50 mouse cellular contexts compared by ENCODE assay signal in the genomic region with DNA sequence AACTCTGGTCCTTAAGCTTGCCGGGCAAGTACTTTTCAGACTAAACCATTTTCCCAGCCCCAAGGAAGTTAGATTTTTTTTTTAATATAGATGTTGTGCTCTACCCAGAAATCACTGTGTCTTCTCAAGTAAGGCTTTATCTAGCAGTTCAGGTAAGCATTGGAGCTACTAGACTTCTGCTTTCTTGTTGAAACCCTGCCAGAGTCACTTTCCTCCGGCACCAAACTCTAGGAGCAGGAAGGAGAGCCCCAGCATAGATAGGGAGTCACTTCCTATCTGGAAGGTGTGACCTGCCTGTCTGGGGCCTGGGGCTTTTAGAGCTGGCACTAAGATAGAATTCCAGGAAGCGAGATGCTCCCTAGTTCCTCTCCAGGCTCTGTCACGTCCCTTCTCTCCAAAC. TPM values are rescaled to one million over a fixed set of nuclear protein-coding genes. Genes with fewer than 3 reads are reported as not detected.
"Had no signal": no experiment of that assay in that cellular context is flagged by ENCODE, and none has a peak within 500 bp of the region (broad histone marks: within the 10 kb centered on the region; RNA-seq: fewer than 3 reads in every experiment).

No protein-coding gene starts in this region.

- ATAC-seq: hindbrain, embryonic 16.5 days; hindbrain, postnatal 0 days; inflammation-experienced regulatory T-cells, adult 6 months; intestine, embryonic 15.5 days; intestine, embryonic 16.5 days; intestine, postnatal 0 days had no signal

- H3K27me3 ChIP-seq: heart, embryonic 15.5 days; hindbrain, embryonic 12.5 days; hindbrain, embryonic 15.5 days had no signal

- H3K9me3 ChIP-seq: heart, embryonic 10.5 days; heart, embryonic 12.5 days; heart, embryonic 13.5 days; heart, embryonic 15.5 days; hindbrain, embryonic 10.5 days; hindbrain, embryonic 12.5 days; hindbrain, embryonic 13.5 days; hindbrain, embryonic 15.5 days; intestine, embryonic 15.5 days; kidney, embryonic 15.5 days had no signal

- H3K4me2 ChIP-seq: heart, embryonic 11.5 days; heart, embryonic 12.5 days; heart, embryonic 13.5 days; heart, embryonic 15.5 days; hindbrain, embryonic 12.5 days; hindbrain, embryonic 13.5 days; hindbrain, embryonic 14.5 days; hindbrain, embryonic 15.5 days; intestine, embryonic 15.5 days; kidney, embryonic 15.5 days had no signal

- DNase-seq: heart, postnatal 10 days; heart, postnatal 14 days; heart, postnatal 36 days; heart, postnatal 4 days; kidney, adult 11 months; kidney, adult 18-20 months; kidney, adult 2 months; kidney, adult 8-10 months; kidney, adult 9 months; kidney, postnatal 10 days; kidney, postnatal 14 days; kidney, postnatal 25 days; kidney, postnatal 36 days; kidney, postnatal 4 days; layer of hippocampus, adult 9-11 months; layer of hippocampus, postnatal 36 days had no signal

- H3K4me1 ChIP-seq: heart, embryonic 15.5 days; hindbrain, embryonic 12.5 days; hindbrain, embryonic 13.5 days; hindbrain, embryonic 15.5 days; intestine, embryonic 15.5 days; kidney, embryonic 15.5 days had no signal

- H3K9ac ChIP-seq: heart, embryonic 12.5 days; heart, embryonic 13.5 days; heart, embryonic 15.5 days; hindbrain, embryonic 12.5 days; hindbrain, embryonic 13.5 days; hindbrain, embryonic 14.5 days; hindbrain, embryonic 15.5 days; intestine, embryonic 15.5 days; kidney, embryonic 15.5 days had no signal

- H3K4me3 ChIP-seq: heart, embryonic 10.5 days; heart, embryonic 12.5 days; heart, embryonic 13.5 days; heart, embryonic 15.5 days; hindbrain, embryonic 10.5 days; hindbrain, embryonic 12.5 days; hindbrain, embryonic 13.5 days; hindbrain, embryonic 15.5 days; intestine, embryonic 15.5 days; kidney, embryonic 15.5 days; layer of hippocampus, adult 2 months had no signal

- H3K36me3 ChIP-seq: heart, embryonic 10.5 days; heart, embryonic 12.5 days; heart, embryonic 13.5 days; heart, embryonic 15.5 days; hindbrain, embryonic 10.5 days; hindbrain, embryonic 12.5 days; hindbrain, embryonic 13.5 days; hindbrain, embryonic 15.5 days; intestine, embryonic 15.5 days; kidney, embryonic 15.5 days had no signal

- H3K27ac ChIP-seq: heart, embryonic 10.5 days; heart, embryonic 13.5 days; heart, embryonic 15.5 days; hindbrain, embryonic 10.5 days; hindbrain, embryonic 12.5 days; hindbrain, embryonic 13.5 days; hindbrain, embryonic 14.5 days; hindbrain, embryonic 15.5 days; hindbrain, postnatal 0 days; intestine, embryonic 15.5 days; kidney, embryonic 15.5 days; kidney, postnatal 0 days; layer of hippocampus, adult 2 months had no signal

RNA-seq across cellular contexts. Expression of gene 1700016D06Rik, which starts 16.3 kb away (rescaled TPM):
- total RNA-seq: heart, postnatal 10 days; heart, postnatal 14 days; heart, postnatal 25 days; heart, postnatal 36 days; heart, postnatal 4 days; hematopoietic stem cell, adult 5-6 weeks; hindbrain, postnatal 0 days; layer of hippocampus, adult 18-20 months; layer of hippocampus, adult 2 months; layer of hippocampus, adult 8-10 months; layer of hippocampus, postnatal 10 days; layer of hippocampus, postnatal 14 days; layer of hippocampus, postnatal 25 days; layer of hippocampus, postnatal 36 days had no signal
- polyA plus RNA-seq: heart, embryonic 10.5 days; heart, embryonic 11.5 days; heart, embryonic 12.5 days; heart, embryonic 13.5 days; heart, embryonic 14.5 days; heart, embryonic 15.5 days; heart, embryonic 16.5 days; heart, postnatal 0 days; hindbrain, embryonic 11.5 days; hindbrain, embryonic 12.5 days; hindbrain, embryonic 13.5 days; hindbrain, embryonic 14.5 days; hindbrain, embryonic 15.5 days; hindbrain, embryonic 16.5 days; hindbrain, postnatal 0 days; inflammation-experienced regulatory T-cells, adult 6 months; intestine, embryonic 14.5 days; intestine, embryonic 15.5 days; intestine, embryonic 16.5 days; intestine, postnatal 0 days; kidney, adult 2 months; kidney, embryonic 14.5 days; kidney, embryonic 15.5 days; kidney, embryonic 16.5 days; kidney, postnatal 0 days; large intestine, adult 2 months had no signal
